Mouse (Mus musculus) myocyte (in vitro differentiated cells): ENCODE measurements around the gene Smyd3. TPM values are rescaled to one million over a fixed set of nuclear protein-coding genes. Genes with fewer than 3 reads are reported as not detected.

ENCODE experiments used
- H3K27me3 ChIP-seq: one replicate; pipeline ENCODE4 v1.6.1; 2011; ENCODE audit not compliant: control insufficient read depth, insufficient read depth, insufficient read length
- H3K36me3 ChIP-seq: one replicate; pipeline ENCODE4 v1.6.1; 2011; ENCODE audit not compliant: control insufficient read depth, insufficient read depth
- H3K4me2 ChIP-seq: one replicate; pipeline ENCODE4 v1.6.1; 2011; ENCODE audit warnings: low read depth, control low read depth
- H3K4me3 ChIP-seq: one replicate; pipeline ENCODE4 v1.5.1; 2011; ENCODE audit warnings: mild to moderate bottlenecking, control low read depth, moderate library complexity
- H3K79me2 ChIP-seq: one replicate; pipeline ENCODE4 v1.6.1; 2011; ENCODE audit not compliant: control insufficient read depth, insufficient read depth
- H3ac ChIP-seq: one replicate; pipeline ENCODE4 v1.6.1; 2011; ENCODE audit not compliant: control insufficient read depth, insufficient read length
- CEBPB ChIP-seq: IDR thresholded peaks from 2 replicates; pipeline ENCODE4 v1.6.1; 2011; ENCODE audit warnings: mild to moderate bottlenecking, moderate library complexity; ENCODE audit not compliant: poor library complexity, insufficient read depth, severe bottlenecking
- E2F4 ChIP-seq: IDR thresholded peaks from one replicate; pipeline ENCODE4 v1.6.1; 2011; ENCODE audit warnings: mild to moderate bottlenecking, control low read depth, moderate library complexity; ENCODE audit not compliant: insufficient read depth
- MAX ChIP-seq: IDR thresholded peaks from one replicate; pipeline ENCODE4 v1.6.1; 2011; ENCODE audit warnings: low read depth, mild to moderate bottlenecking, control low read depth
- MYOD1 ChIP-seq, 3 experiments: IDR thresholded peaks; one replicate each; pipeline ENCODE4 v1.6.1; 2011; ENCODE audit warnings: control low read depth in 2 of 3, low read depth in 2 of 3, mild to moderate bottlenecking in 2 of 3, moderate library complexity in 1 of 3; ENCODE audit not compliant: insufficient read length in 2 of 3, control insufficient read depth in 1 of 3
- MYOG ChIP-seq, 3 experiments: IDR thresholded peaks; one replicate each; pipeline ENCODE4 v1.6.1; 2011; ENCODE audit warnings: control low read depth in 2 of 3, low read depth in 2 of 3, mild to moderate bottlenecking in 2 of 3; ENCODE audit not compliant: insufficient read length in 2 of 3, control insufficient read depth in 1 of 3, insufficient read depth in 1 of 3
- POLR2A ChIP-seq: IDR thresholded peaks from one replicate; pipeline ENCODE4 v1.6.1; 2011; ENCODE audit warnings: low read depth, mild to moderate bottlenecking, control low read depth, moderate library complexity; ENCODE audit not compliant: insufficient read length
- POLR2AphosphoS2 ChIP-seq: IDR thresholded peaks from one replicate; pipeline ENCODE4 v1.6.1; 2011; ENCODE audit warnings: low read depth, control low read depth; ENCODE audit not compliant: insufficient read length
- REST ChIP-seq: IDR thresholded peaks from one replicate; pipeline ENCODE4 v1.6.1; 2011; ENCODE audit warnings: mild to moderate bottlenecking, control low read depth, moderate library complexity; ENCODE audit not compliant: insufficient read depth, insufficient read length
- SRF ChIP-seq: IDR thresholded peaks from one replicate; pipeline ENCODE4 v1.6.1; 2011; ENCODE audit warnings: low read depth; ENCODE audit not compliant: control insufficient read depth, insufficient read length
- TCF12 ChIP-seq: IDR thresholded peaks from one replicate; pipeline ENCODE4 v1.6.1; 2011; ENCODE audit warnings: mild to moderate bottlenecking, control low read depth; ENCODE audit not compliant: poor library complexity, insufficient read depth, severe bottlenecking
- TCF3 ChIP-seq: IDR thresholded peaks from one replicate; pipeline ENCODE4 v1.6.1; 2011; ENCODE audit warnings: low read depth, control low read depth; ENCODE audit not compliant: insufficient read length
- USF1 ChIP-seq: IDR thresholded peaks from one replicate; pipeline ENCODE4 v1.6.1; 2011; ENCODE audit warnings: low read depth, mild to moderate bottlenecking, control low read depth, moderate library complexity
- polyA plus RNA-seq: library from polyadenylated mRNA; unstranded; fragments of >200 nt; fragmentation: generic; extraction: Trizol; gene quantifications from one replicate; pipeline ENCODE4 v1.2.1, GENCODE M21; 2012; ENCODE audit warnings: missing spikeins

Gene Smyd3
- polyA plus RNA-seq, 1 experiment, result 22.7 TPM

GRCm38 (mm10) chr1:179187171-179187570, 330.7 kb downstream of the Smyd3 start:
- Histone ChIP-seq H3K36me3 (no peaks in the 10 kb centered on the region), H3ac (no peak overlapping the region), H3K79me2 (no peaks in the 10 kb centered on the region), H3K4me2 (no peak overlapping the region), H3K4me3 (no peak overlapping the region), H3K27me3 (no peaks in the 10 kb centered on the region)
- no peak for TF ChIP-seq USF1
- no peak for TF ChIP-seq MAX
- no peak for TF ChIP-seq CEBPB
- TF ChIP-seq POLR2AphosphoS2, result no peak
- TF ChIP-seq MYOD1 (IDR thresholded peaks at IDR 0.05; ENCODE audit: control insufficient read depth in 1 of 3, insufficient read length in 2 of 3, low read depth in 2 of 3), result no peak
- TF ChIP-seq POLR2A, result no peak
- no peak for TF ChIP-seq MYOG (IDR thresholded peaks at IDR 0.05; ENCODE audit: control insufficient read depth in 1 of 3, insufficient read depth in 1 of 3, insufficient read length in 2 of 3, low read depth in 2 of 3)
- no peak for TF ChIP-seq SRF
- no peak for TF ChIP-seq TCF12
- no peak for TF ChIP-seq E2F4
- no peak for TF ChIP-seq REST

- H3K4me3 ChIP-seq, result no peak overlapping the region
- no peak for TF ChIP-seq MYOD1 (IDR thresholded peaks at IDR 0.05; ENCODE audit: control insufficient read depth in 1 of 3, insufficient read length in 2 of 3, low read depth in 2 of 3)
- no peak for TF ChIP-seq MYOG (IDR thresholded peaks at IDR 0.05; ENCODE audit: control insufficient read depth in 1 of 3, insufficient read depth in 1 of 3, insufficient read length in 2 of 3, low read depth in 2 of 3)
- no peak for TF ChIP-seq E2F4
- TF ChIP-seq POLR2AphosphoS2, result no peak
- no peak overlapping the region for H3ac ChIP-seq
- H3K36me3 ChIP-seq, result no peaks in the 10 kb centered on the region
- no peak overlapping the region for H3K4me2 ChIP-seq
- no peaks in the 10 kb centered on the region for H3K27me3 ChIP-seq
- no peaks in the 10 kb centered on the region for H3K79me2 ChIP-seq
Observed at GRCm38 (mm10) chr1:179184631-179185030, 333.2 kb downstream of the Smyd3 start.

GRCm38 (mm10) chr1:179183499-179183898, 334.3 kb downstream of the Smyd3 start:
- Histone ChIP-seq H3K4me3 (no peak overlapping the region), H3K36me3 (no peaks in the 10 kb centered on the region), H3K27me3 (no peaks in the 10 kb centered on the region), H3ac (no peak overlapping the region), H3K79me2 (no peaks in the 10 kb centered on the region), H3K4me2 (no peak overlapping the region)
- TF ChIP-seq TCF12 (no peak), POLR2A (no peak), SRF (no peak), MYOG (IDR thresholded peaks at IDR 0.05; ENCODE audit: control insufficient read depth in 1 of 3, insufficient read depth in 1 of 3, insufficient read length in 2 of 3, low read depth in 2 of 3) (no peak), CEBPB (no peak), TCF3 (no peak), MYOD1 (IDR thresholded peaks at IDR 0.05; ENCODE audit: control insufficient read depth in 1 of 3, insufficient read length in 2 of 3, low read depth in 2 of 3) (no peak), MAX (no peak), USF1 (no peak)

- H3ac ChIP-seq, result no peak overlapping the region
- no peaks in the 10 kb centered on the region for H3K27me3 ChIP-seq
- no peak for TF ChIP-seq USF1
- TF ChIP-seq SRF, result no peak
- TF ChIP-seq TCF3, result no peak
- no peak for TF ChIP-seq MYOD1 (IDR thresholded peaks at IDR 0.05; ENCODE audit: control insufficient read depth in 1 of 3, insufficient read length in 2 of 3, low read depth in 2 of 3)
- no peak for TF ChIP-seq REST
- no peak for TF ChIP-seq CEBPB
- TF ChIP-seq POLR2AphosphoS2, result no peak
- no peak for TF ChIP-seq POLR2A
- TF ChIP-seq E2F4, result no peak
- no peak for TF ChIP-seq TCF12
- TF ChIP-seq MAX, result no peak
- no peak for TF ChIP-seq MYOG (IDR thresholded peaks at IDR 0.05; ENCODE audit: control insufficient read depth in 1 of 3, insufficient read depth in 1 of 3, insufficient read length in 2 of 3, low read depth in 2 of 3)
- no peak overlapping the region for H3K4me3 ChIP-seq
- no peaks in the 10 kb centered on the region for H3K36me3 ChIP-seq
- H3K79me2 ChIP-seq, result no peaks in the 10 kb centered on the region
- no peak overlapping the region for H3K4me2 ChIP-seq
Observed at GRCm38 (mm10) chr1:179180546-179180945, 337.3 kb downstream of the Smyd3 start.

GRCm38 (mm10) chr1:179176861-179177658, 340.8 kb downstream of the Smyd3 start:
- Histone ChIP-seq H3ac (no peak overlapping the region), H3K36me3 (no peaks in the 10 kb centered on the region), H3K4me2 (no peak overlapping the region), H3K4me3 (no peak overlapping the region), H3K79me2 (no peaks in the 10 kb centered on the region), H3K27me3 (no peaks in the 10 kb centered on the region)
- TF ChIP-seq MYOG (IDR thresholded peaks at IDR 0.05; ENCODE audit: control insufficient read depth in 1 of 3, insufficient read depth in 1 of 3, insufficient read length in 2 of 3, low read depth in 2 of 3) (no peak), SRF (no peak), REST (no peak), MYOD1 (IDR thresholded peaks at IDR 0.05; ENCODE audit: control insufficient read depth in 1 of 3, insufficient read length in 2 of 3, low read depth in 2 of 3) (no peak), POLR2AphosphoS2 (no peak)
